Mouse (Mus musculus) 416B (cell line): ENCODE measurements around the gene Lats2.
A peak's percentile ranks its signal among the peaks of the same experiment; 100 is the strongest.
"Not testable (repeated sequence)": the region's sequence is repeated elsewhere in the genome, so short reads cannot be mapped to it uniquely, and the experiment has no call there.

Experiments used
- DNase-seq: peaks from one replicate; pipeline ENCODE4 v3.0.0; 2011; ENCODE audit warnings: low read depth

The Lats2 gene

DNA sequence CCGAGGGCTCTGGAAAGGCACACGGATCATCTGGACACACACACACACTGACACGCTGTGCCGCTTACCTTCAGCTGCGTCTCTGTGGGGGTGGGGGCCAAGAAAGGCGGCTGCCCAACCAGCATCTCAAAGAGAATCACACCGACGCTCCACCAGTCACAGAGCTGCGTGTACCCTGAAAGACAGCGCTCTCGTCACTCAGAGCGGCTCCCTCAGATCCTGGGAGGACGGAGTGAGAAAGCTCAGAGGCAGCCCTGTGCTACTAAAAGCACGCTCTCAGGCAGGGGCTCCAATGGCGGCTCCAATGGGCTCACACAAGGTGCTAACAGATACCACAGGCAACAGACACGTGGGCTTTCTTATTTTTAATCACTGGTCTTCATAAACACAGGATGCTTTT, 63.9 kb downstream of the Lats2 start:
- DNase-seq, result no peak

GRCm38 (mm10) chr14:57692517-57693130, 65.6 kb downstream of the Lats2 start:
- DNase-seq, result peak; percentile 73

DNA sequence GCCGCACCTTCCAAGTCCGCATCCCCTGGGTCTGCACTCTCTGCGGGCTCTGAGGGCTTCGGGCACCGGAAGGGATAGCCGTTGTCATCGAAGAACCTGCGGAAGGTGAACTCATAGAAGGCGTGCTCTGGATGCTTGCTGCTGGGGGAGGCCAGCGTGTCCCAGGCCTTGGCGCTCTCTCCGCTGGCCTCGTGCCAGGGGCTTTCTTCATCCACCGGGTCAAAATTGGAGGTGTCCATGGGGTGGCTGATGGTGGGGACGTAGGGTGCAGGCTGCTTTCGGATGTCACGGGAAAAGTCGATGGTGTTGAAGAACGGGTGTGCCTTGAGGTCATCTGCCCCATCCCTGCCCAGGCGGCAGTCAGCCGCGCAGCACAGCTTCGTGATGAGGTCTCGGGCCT, 66.9 kb downstream of the Lats2 start:
- no peak for DNase-seq

DNA sequence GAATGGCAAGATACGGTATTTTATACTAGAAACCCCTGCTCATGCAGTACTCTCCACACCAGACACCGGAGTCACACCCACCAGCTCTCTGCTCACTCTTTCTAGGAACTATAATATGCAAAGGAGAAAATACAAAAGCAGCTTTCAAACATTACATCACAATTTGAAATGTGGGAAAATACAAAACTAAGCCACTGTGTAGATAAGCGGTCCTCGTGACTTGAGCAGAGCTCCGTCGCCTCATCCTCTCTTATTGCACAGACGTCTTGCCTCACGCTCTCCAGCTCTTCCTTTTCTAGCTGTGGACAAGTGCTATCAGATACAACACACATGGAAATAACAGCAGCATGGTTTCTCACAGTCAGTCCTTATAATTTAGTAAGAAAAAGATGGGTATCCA, 67.5 kb downstream of the Lats2 start:
- DNase-seq, result no peak

- not testable (repeated sequence) for DNase-seq
Observed at GRCm38 (mm10) chr14:57688066-57688465, 70.1 kb downstream of the Lats2 start.

DNA sequence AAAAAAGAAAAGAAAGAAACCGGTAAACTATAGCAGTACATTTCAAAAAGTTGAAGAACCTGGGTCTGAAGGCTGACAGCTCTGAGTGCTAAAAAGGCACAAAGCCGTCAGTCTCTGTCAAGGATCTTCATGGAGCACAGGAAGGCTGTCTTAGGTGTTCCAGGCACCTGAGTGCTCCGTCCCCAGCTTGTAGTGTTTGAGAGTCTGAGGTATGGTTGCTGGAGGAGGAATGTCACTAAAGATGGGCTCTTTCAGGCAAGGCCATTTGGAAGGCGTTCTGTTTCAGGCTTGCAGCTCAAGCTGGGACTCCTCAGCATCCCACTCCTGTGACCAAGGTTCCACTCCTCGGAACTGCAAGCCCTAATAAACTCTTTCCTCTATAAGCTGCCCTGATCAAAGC, 70.7 kb downstream of the Lats2 start:
- no peak for DNase-seq

- no peak for DNase-seq
Observed at GRCm38 (mm10) chr14:57686647-57687046, 71.5 kb downstream of the Lats2 start.

- DNase-seq, result peak; percentile 76
Observed at GRCm38 (mm10) chr14:57684579-57684978, 73.6 kb downstream of the Lats2 start.

GRCm38 (mm10) chr14:57682751-57683150, 75.4 kb downstream of the Lats2 start:
- DNase-seq, result no peak

- peak; percentile 90 for DNase-seq
Observed at GRCm38 (mm10) chr14:57679958-57680535, 78.1 kb downstream of the Lats2 start.

GRCm38 (mm10) chr14:57679523-57679922, 78.7 kb downstream of the Lats2 start:
- no peak for DNase-seq

GRCm38 (mm10) chr14:57675481-57675880, 82.7 kb downstream of the Lats2 start:
- no peak for DNase-seq

GRCm38 (mm10) chr14:57665628-57665950, 92.6 kb downstream of the Lats2 start:
- no peak for DNase-seq

DNA sequence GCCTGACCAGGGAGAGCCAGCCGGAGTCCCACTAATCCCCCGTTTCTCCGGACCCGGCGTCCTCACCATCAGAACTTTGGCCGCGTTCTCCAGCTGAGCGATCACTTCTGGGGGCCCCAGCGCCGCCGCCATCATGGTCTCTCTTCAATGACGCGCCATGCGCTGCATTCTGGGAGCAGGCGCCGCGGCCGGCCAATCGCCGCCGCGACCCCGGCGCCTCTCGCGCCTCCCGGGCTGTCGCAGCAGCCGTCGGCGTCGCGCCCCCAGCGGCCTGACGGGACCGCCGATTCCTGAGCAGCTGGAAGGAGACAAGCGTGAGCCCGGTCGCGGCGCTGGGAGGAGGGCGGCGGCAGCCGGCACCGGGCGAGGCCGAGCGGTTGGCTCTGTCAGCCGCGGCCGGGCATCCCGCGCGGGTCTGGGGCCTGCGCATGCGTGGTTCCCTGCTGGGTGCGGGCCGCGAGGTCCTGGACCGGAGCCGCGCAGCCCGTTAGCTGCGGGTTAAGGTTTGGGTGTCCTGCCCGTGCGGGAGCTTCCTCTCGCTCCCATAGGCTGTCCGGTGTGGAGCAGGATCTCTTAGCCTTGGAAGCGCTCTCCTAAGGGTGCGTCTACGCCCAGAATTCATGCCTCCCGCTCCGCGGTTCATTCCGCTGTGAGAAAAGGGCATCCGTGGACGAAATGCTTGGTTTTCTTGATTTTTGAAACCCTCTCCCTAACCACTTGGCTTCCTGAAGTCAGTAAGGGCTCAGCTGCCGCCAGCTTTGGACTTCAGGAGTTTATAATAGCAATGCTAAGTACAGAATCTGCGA, 93.2 kb downstream of the Lats2 start, which contains the start of gene Xpo4:
Gene Xpo4, minus strand, starts transcription at position 609 of the 806 bp plus-strand sequence.
- DNase-seq, result peak; percentile 69

- DNase-seq, result peak; percentile 67
Observed at GRCm38 (mm10) chr14:57664311-57664821, 93.8 kb downstream of the Lats2 start.

GRCm38 (mm10) chr14:57663630-57664029, 94.6 kb downstream of the Lats2 start:
- no peak for DNase-seq

- DNase-seq, result peak; percentile 34
Observed at GRCm38 (mm10) chr14:57658301-57658700, 99.9 kb downstream of the Lats2 start.

GRCm38 (mm10) chr14:57657500-57657899, 100.7 kb downstream of the Lats2 start:
- DNase-seq, result no peak

DNA sequence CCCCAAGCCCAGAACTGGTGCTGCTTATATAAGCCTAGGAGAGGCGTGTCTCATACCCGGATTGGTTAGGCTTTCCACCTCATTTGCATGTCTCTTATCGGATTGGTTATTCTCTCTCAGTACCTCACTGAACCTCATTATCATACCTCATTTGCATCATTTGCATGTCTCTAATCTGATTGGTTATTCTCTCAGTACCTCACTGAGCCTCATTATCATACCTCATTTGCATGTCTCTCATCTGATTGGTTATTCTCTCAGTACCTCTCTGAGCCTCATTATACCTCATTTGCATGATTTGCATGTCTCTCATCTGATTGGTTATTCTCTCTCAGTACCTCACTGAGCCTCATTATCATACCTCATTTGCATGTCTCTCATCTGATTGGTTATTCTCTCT, 101.7 kb downstream of the Lats2 start:
- peak; percentile 26 for DNase-seq

GRCm38 (mm10) chr14:57649501-57649900, 108.7 kb downstream of the Lats2 start:
- peak; percentile 72 for DNase-seq

DNA sequence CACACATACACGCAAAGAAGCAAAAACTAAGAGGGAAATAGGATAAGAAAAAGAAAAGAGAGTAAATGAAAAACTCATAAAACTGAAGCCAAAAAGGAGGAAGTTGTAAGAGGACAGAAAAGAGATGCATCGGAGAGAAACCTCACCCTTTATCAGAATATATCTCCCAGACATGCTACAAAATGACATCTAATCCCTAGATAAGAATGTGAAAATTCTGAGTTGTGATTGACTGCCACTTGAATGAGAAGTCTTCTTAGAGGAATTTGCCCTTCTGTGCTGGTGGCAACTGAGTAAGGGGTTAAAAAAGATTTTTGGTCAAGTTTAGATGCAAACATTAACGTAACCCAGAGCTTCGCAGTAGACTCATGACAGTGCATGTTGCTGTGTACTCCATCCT, 112.0 kb downstream of the Lats2 start:
- DNase-seq, result no peak
